Mouse (Mus musculus) left cerebral cortex, adult 2 months (tissue): ENCODE measurements around the gene Ppp2ca. TPM values are rescaled to one million over a fixed set of nuclear protein-coding genes. Genes with fewer than 3 reads are reported as not detected.

Experiments used
- DNase-seq, 2 experiments: peaks; one replicate each; pipeline ENCODE4 v3.0.0; 2021 to 2022; ENCODE audit warnings: low spot score in 2 of 2, mixed read lengths in 1 of 2; ENCODE audit errors: extremely low spot score in 1 of 2
- H3K27ac ChIP-seq: fragments of 200-600 bp; 2 replicates; pipeline ENCODE4 v1.8.1; 2022
- H3K4me3 ChIP-seq: fragments of 200-600 bp; 2 replicates; pipeline ENCODE4 v1.8.1; 2022
- CTCF ChIP-seq: fragments of 200-600 bp; IDR thresholded peaks from 2 replicates; pipeline ENCODE4 v1.8.1; 2022; ENCODE audit warnings: antibody characterized with exemption, mild to moderate bottlenecking, moderate library complexity
- intact Hi-C: fragments of 180-260 bp; cut with DNase I; formaldehyde crosslinking; loops from one replicate; pipeline ENCODE4 v1.15.1; 2025
- microRNA-seq, 2 experiments: library from miRNA; unstranded; fragments of <30 nt; microRNA quantifications; one replicate each; pipeline ENCODE4 v1.2.0; 2021
- total RNA-seq, 2 experiments: library from RNA; stranded (reverse); gene quantifications; 2 replicates each; pipeline ENCODE4 v1.2.3; 2021

The Ppp2ca gene
- total RNA-seq, 2 experiments from 2014 or later = 109 to 121 TPM

DNA sequence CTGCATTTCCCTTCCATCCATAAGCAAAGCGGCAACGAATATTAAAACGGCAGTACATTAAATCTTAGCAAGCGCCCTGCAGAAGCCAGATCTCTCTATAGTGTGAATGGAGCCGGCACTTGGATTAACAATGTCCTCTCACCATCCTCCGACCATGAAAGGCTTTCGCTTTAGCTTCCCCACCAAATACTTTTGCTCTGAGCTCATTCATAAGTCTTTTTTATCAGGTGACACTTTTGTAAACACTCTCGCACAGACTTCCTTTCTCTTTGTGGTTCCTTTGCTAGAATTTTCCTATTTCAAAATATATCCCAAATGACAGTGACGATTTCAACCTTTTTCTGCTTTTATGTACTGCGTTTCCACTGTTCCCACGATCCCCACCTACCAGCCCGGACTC lies 70.0 kb downstream of the Ppp2ca start:
- Histone ChIP-seq H3K27ac (no peak overlapping the region), H3K4me3 (peak overlapping the region; percentile 1; the same call in 1 of the 2 replicates)
- TF ChIP-seq CTCF = no peak
- DNase-seq = no peak
- intact Hi-C loops = no loop called here

Small RNA genes lying within 50 kb of the gene (microRNA-seq; reads per million reads assigned to microRNA genes)
- gene Gm24157 (0 to 0.49 reads per million in 2 experiments), gene Mir3061 (12.4 to 14.8 reads per million in 2 experiments)

Other genes with a start within 250 kb of the Ppp2ca start
- 10 to 100 TPM; 49.6 to 60.3 TPM for gene Jade2, start 241.0 kb upstream of the Ppp2ca start, total RNA-seq
- gene Cdkn2aipnl, start 131.0 kb upstream of the Ppp2ca start, total RNA-seq = 10 to 100 TPM; 34.2 to 37.6 TPM
- 100 to 1,000 TPM; 187 to 196 TPM for gene Ube2b, start 97.9 kb upstream of the Ppp2ca start, total RNA-seq
- gene Cdkl3, start 94.5 kb upstream of the Ppp2ca start, total RNA-seq = 10 to 100 TPM; 14.6 to 15.9 TPM
- not detected for gene Olfr1373, start 46.8 kb downstream of the Ppp2ca start, total RNA-seq
- gene Olfr1371, start 115.3 kb downstream of the Ppp2ca start, total RNA-seq = not detected
- gene Skp1a, start 133.3 kb downstream of the Ppp2ca start, total RNA-seq = 100 to 1,000 TPM; 436 to 471 TPM
- 1 to 10 TPM; 3.8 to 5.0 TPM for gene Tcf7, start 184.3 kb downstream of the Ppp2ca start, total RNA-seq